Mouse (Mus musculus): ENCODE data around the gene Trim54. TPM values are rescaled to one million over a fixed set of nuclear protein-coding genes. Genes with fewer than 3 reads are reported as not detected.

Gene Trim54
- total and polyA plus RNA-seq, 3 experiments: not detected

- H3K9me3 ChIP-seq (replicated peaks; ENCODE audit: insufficient read depth, low read length): no peaks in the 10 kb centered on the region
- no peaks in the 10 kb centered on the region; a peak in 1 of 4 replicates for H3K4me1 ChIP-seq (ENCODE audit: control insufficient read depth in 1 of 2, insufficient read depth in 2 of 2, low read length in 2 of 2)
- no peak for TF ChIP-seq NRF1 (IDR thresholded peaks at IDR 0.05; ENCODE audit: insufficient read depth, low read depth, low read length, poor library complexity, severe bottlenecking)
- no peak for TF ChIP-seq MAX (IDR thresholded peaks at IDR 0.05; ENCODE audit: low read length)
- TF ChIP-seq HCFC1 (IDR thresholded peaks at IDR 0.05; ENCODE audit: low read depth, low read length): no peak
- no peak for TF ChIP-seq USF2 (IDR thresholded peaks at IDR 0.05; ENCODE audit: borderline replicate concordance in 1 of 2, insufficient read depth in 1 of 2, low read depth in 1 of 2, low read length in 2 of 2)
- TF ChIP-seq USF1 (IDR thresholded peaks at IDR 0.05; ENCODE audit: low read depth, low read length): no peak
- TF ChIP-seq SMC3 (IDR thresholded peaks at IDR 0.05; ENCODE audit: low read depth, low read length): no peak
- TF ChIP-seq ZKSCAN1 (IDR thresholded peaks at IDR 0.05; ENCODE audit: low read depth, low read length): no peak
- TF ChIP-seq POLR2AphosphoS2 (IDR thresholded peaks at IDR 0.05; ENCODE audit: low read length): no peak
- no peak for TF ChIP-seq CHD2 (IDR thresholded peaks at IDR 0.05; ENCODE audit: low read length)
- TF ChIP-seq CTCF (IDR thresholded peaks at IDR 0.05 in 2 of 3, conservative IDR thresholded peaks at IDR 0.05 in 1 of 3; ENCODE audit: control insufficient read depth in 1 of 3, insufficient read depth in 1 of 3, low read depth in 2 of 3, low read length in 3 of 3, poor library complexity in 1 of 3, severe bottlenecking in 1 of 3): no peak
- DNase-seq (ENCODE audit: low read depth, low spot score): no peak
- no peaks in the 10 kb centered on the region for H3K36me3 ChIP-seq (ENCODE audit: control insufficient read depth in 1 of 2, insufficient read depth in 2 of 2, low read length in 2 of 2)
- H3K4me3 ChIP-seq (ENCODE audit: control insufficient read depth in 1 of 2, insufficient read depth in 1 of 2, low read depth in 2 of 2, low read length in 2 of 2): no peak overlapping the region
- H3K9ac ChIP-seq (ENCODE audit: control insufficient read depth, low read depth, low read length, poor library complexity, severe bottlenecking): no peak overlapping the region
- H3K27ac ChIP-seq (ENCODE audit: control insufficient read depth, low read depth, low read length): no peak overlapping the region
- H3K79me2 ChIP-seq (ENCODE audit: control insufficient read depth, insufficient read depth, low read length, poor library complexity): no peaks in the 10 kb centered on the region; the same call in 1 of the 2 replicates
- no peaks in the 10 kb centered on the region for H3K27me3 ChIP-seq (ENCODE audit: control insufficient read depth in 1 of 2, insufficient read depth in 2 of 2, low read length in 2 of 2)
These were observed 33.3 kb downstream of the Trim54 start for GRCm38 (mm10) chr5:31149781-31150180.

GRCm38 (mm10) chr5:31151746-31152145, 35.2 kb downstream of the Trim54 start:
- no peak overlapping the region for H3K4me3 ChIP-seq (ENCODE audit: control insufficient read depth in 1 of 2, insufficient read depth in 1 of 2, low read depth in 2 of 2, low read length in 2 of 2)
- no peaks in the 10 kb centered on the region; the same call in 1 of the 2 replicates for H3K79me2 ChIP-seq (ENCODE audit: control insufficient read depth, insufficient read depth, low read length, poor library complexity)
- TF ChIP-seq SMC3 (IDR thresholded peaks at IDR 0.05; ENCODE audit: low read depth, low read length) (peak; percentile 26; the same call in 1 of the 2 replicates), CTCF (IDR thresholded peaks at IDR 0.05 in 2 of 3, conservative IDR thresholded peaks at IDR 0.05 in 1 of 3; ENCODE audit: control insufficient read depth in 1 of 3, insufficient read depth in 1 of 3, low read depth in 2 of 3, low read length in 3 of 3, poor library complexity in 1 of 3, severe bottlenecking in 1 of 3) (peak in 2 of 3 experiments; percentile 22 to 30; a peak in 3 of 6 replicates), POLR2A (IDR thresholded peaks at IDR 0.05; ENCODE audit: control insufficient read depth in 1 of 2, insufficient read depth in 1 of 2, low read depth in 1 of 2, low read length in 2 of 2, poor library complexity in 1 of 2) (no peak; a peak in 1 of 4 replicates)
- H3K27me3 ChIP-seq (ENCODE audit: control insufficient read depth in 1 of 2, insufficient read depth in 2 of 2, low read length in 2 of 2): no peaks in the 10 kb centered on the region
- H3K9me3 ChIP-seq (replicated peaks; ENCODE audit: insufficient read depth, low read length): no peaks in the 10 kb centered on the region
- H3K36me3 ChIP-seq (ENCODE audit: control insufficient read depth in 1 of 2, insufficient read depth in 2 of 2, low read length in 2 of 2): peaks cover 0 to 6% of the 10 kb centered on the region in 2 experiments; a peak in 1 of 4 replicates
- H3K9ac ChIP-seq (ENCODE audit: control insufficient read depth, low read depth, low read length, poor library complexity, severe bottlenecking): no peak overlapping the region
- H3K27ac ChIP-seq (ENCODE audit: control insufficient read depth, low read depth, low read length): no peak overlapping the region
- no peak for DNase-seq (ENCODE audit: low read depth, low spot score)
- H3K4me1 ChIP-seq (ENCODE audit: control insufficient read depth in 1 of 2, insufficient read depth in 2 of 2, low read length in 2 of 2): no peaks in the 10 kb centered on the region; a peak in 1 of 4 replicates

GRCm38 (mm10) chr5:31153516-31154151, 37.1 kb downstream of the Trim54 start:
- 0 out of 2 replicates have a peak, but pooled peaks have one; percentile 52 for TF ChIP-seq TBP (IDR thresholded peaks at IDR 0.05; ENCODE audit: low read depth, low read length)
- TF ChIP-seq TCF12 (IDR thresholded peaks at IDR 0.05; ENCODE audit: low read depth, low read length): no peak
- no peak for TF ChIP-seq MYB (IDR thresholded peaks at IDR 0.05; ENCODE audit: low read depth, low read length)
- no peak for TF ChIP-seq CTCF (IDR thresholded peaks at IDR 0.05 in 2 of 3, conservative IDR thresholded peaks at IDR 0.05 in 1 of 3; ENCODE audit: control insufficient read depth in 1 of 3, insufficient read depth in 1 of 3, low read depth in 2 of 3, low read length in 3 of 3, poor library complexity in 1 of 3, severe bottlenecking in 1 of 3)
- no peak for TF ChIP-seq SIN3A (IDR thresholded peaks at IDR 0.05; ENCODE audit: low read length)
- no peak for TF ChIP-seq ETS1 (IDR thresholded peaks at IDR 0.05; ENCODE audit: low read depth, low read length)
- no peak for TF ChIP-seq MAFK (IDR thresholded peaks at IDR 0.05; ENCODE audit: borderline replicate concordance, low read depth, low read length)
- H3K4me1 ChIP-seq (ENCODE audit: control insufficient read depth in 1 of 2, insufficient read depth in 2 of 2, low read length in 2 of 2): no peaks in the 10 kb centered on the region; a peak in 1 of 4 replicates
- no peak for DNase-seq (ENCODE audit: low read depth, low spot score)
- H3K36me3 ChIP-seq (ENCODE audit: control insufficient read depth in 1 of 2, insufficient read depth in 2 of 2, low read length in 2 of 2): peaks cover 0 to 17% of the 10 kb centered on the region in 2 experiments; a peak in 2 of 4 replicates
- peak overlapping the region; percentile 73 for H3K9ac ChIP-seq (ENCODE audit: control insufficient read depth, low read depth, low read length, poor library complexity, severe bottlenecking)
- H3K4me3 ChIP-seq (ENCODE audit: control insufficient read depth in 1 of 2, insufficient read depth in 1 of 2, low read depth in 2 of 2, low read length in 2 of 2): peak overlapping the region; percentile 74 to 76
- H3K27me3 ChIP-seq (ENCODE audit: control insufficient read depth in 1 of 2, insufficient read depth in 2 of 2, low read length in 2 of 2): no peaks in the 10 kb centered on the region
- no peak overlapping the region for H3K27ac ChIP-seq (ENCODE audit: control insufficient read depth, low read depth, low read length)
- H3K9me3 ChIP-seq (replicated peaks; ENCODE audit: insufficient read depth, low read length): no peaks in the 10 kb centered on the region
- no peaks in the 10 kb centered on the region; the same call in 1 of the 2 replicates for H3K79me2 ChIP-seq (ENCODE audit: control insufficient read depth, insufficient read depth, low read length, poor library complexity)
